Comparison of ENCODE assay signal across 8 mouse cellular contexts in genomic region chr14:57133161-57133661, GRCm38 (mm10). TPM values are rescaled to one million over a fixed set of nuclear protein-coding genes. Genes with fewer than 3 reads are reported as not detected.
DNase-seq lines count a peak whose midpoint lies in the region; ATAC-seq and TF ChIP-seq lines count a peak whose summit lies in the region.

TSS of gene Gjb6 (minus strand) at chr14:57133611.

- H3K4me1 ChIP-seq in lung, adult 2 months (ENCODE audit: control insufficient read depth, insufficient read depth, low read length) = no peaks in the 10 kb centered on the region; the same call in 1 of the 2 replicates
- no peaks in the 10 kb centered on the region; the same call in 1 of the 2 replicates for H3K4me1 ChIP-seq in midbrain, postnatal 0 days (ENCODE audit: insufficient read depth, low read length)

- H3K27me3 ChIP-seq in midbrain, postnatal 0 days (ENCODE audit: insufficient read depth, low read length) = peaks cover 25% of the 10 kb centered on the region

- 3% methylated on average over 33 of the region's 33 CpGs for WGBS in lung, adult 2 months
- 2% methylated on average over 33 of the region's 33 CpGs for WGBS in midbrain, postnatal 0 days

- no peaks in the 10 kb centered on the region for H3K9me3 ChIP-seq in midbrain, postnatal 0 days (ENCODE audit: low read length)

- peak within 1 kb of the TSS; percentile 42 for H3K4me3 ChIP-seq in lung, adult 2 months (replicated peaks; ENCODE audit: extremely low read depth, low read depth, low read length)
- peak within 1 kb of the TSS; percentile 46 for H3K4me3 ChIP-seq in midbrain, postnatal 0 days (ENCODE audit: low read depth, low read length)

- TF ChIP-seq POLR2A in lung, adult 2 months (IDR thresholded peaks at IDR 0.05; ENCODE audit: borderline replicate concordance, extremely low read depth, low read depth, low read length) = no peak

- H3K9ac ChIP-seq in midbrain, postnatal 0 days (replicated peaks; ENCODE audit: low read length, poor library complexity, severe bottlenecking) = peak within 1 kb of the TSS; percentile 37; the same call in 1 of the 2 replicates

- DNase-seq in adrenal gland, postnatal 14 days = peak; percentile 4
- no peak for DNase-seq in adrenal gland, adult 2 months
- no peak for DNase-seq in lung, adult 2 months
- DNase-seq in lung, postnatal 36 days = no peak
- peak in 1 of 2 experiments; percentile 22 for DNase-seq in layer of hippocampus, postnatal 10 days (ENCODE audit: low spot score in 2 of 2)
- no peak for DNase-seq in midbrain, postnatal 0 days (ENCODE audit: low spot score)

- peak; percentile 47; the same call in 1 of the 2 replicates for ATAC-seq in midbrain, postnatal 0 days (ENCODE audit: low FRiP score)
- ATAC-seq in granulocyte monocyte progenitor cell, adult 5-6 weeks (replicated peaks; ENCODE audit: poor library complexity, severe bottlenecking) = no peak
- ATAC-seq in megakaryocyte, adult 5-6 weeks (ENCODE audit: poor library complexity, severe bottlenecking) = no peak

- H3K4me2 ChIP-seq in midbrain, postnatal 0 days (ENCODE audit: low read depth, low read length, poor library complexity, severe bottlenecking) = peak within 1 kb of the TSS; percentile 84

- H3K36me3 ChIP-seq in midbrain, postnatal 0 days (ENCODE audit: insufficient read depth, low read length) = no peaks in the 10 kb centered on the region

- TF ChIP-seq CTCF in lung, adult 2 months (IDR thresholded peaks at IDR 0.05; ENCODE audit: insufficient read depth, low read length) = no peak
- TF ChIP-seq CTCF in midbrain, postnatal 0 days (IDR thresholded peaks at IDR 0.05) = no peak

- H3K27ac ChIP-seq in midbrain, postnatal 0 days (ENCODE audit: low read depth, low read length) = no peak within 1 kb of the TSS

RNA-seq across cellular contexts. Expression of gene Gjb6, which starts in this region (rescaled TPM):
- total RNA-seq in adrenal gland, postnatal 14 days (2021) = not detected in 2 replicates
- total RNA-seq in adrenal gland, adult 2 months (2021) = not detected
- not detected in 2 replicates for polyA plus RNA-seq in adrenal gland, adult 2 months (2012; rRNA removed)
- 5.2 and 15.0 TPM in 2 replicates for polyA plus RNA-seq in lung, adult 2 months (2012; rRNA removed)
- 10 to 100 TPM; 36.7 to 44.6 TPM for total RNA-seq in layer of hippocampus, postnatal 10 days (2021)
- total RNA-seq in midbrain, postnatal 0 days (2014; rRNA removed) = 17.6 and 21.0 TPM in 2 replicates
- polyA plus RNA-seq in midbrain, postnatal 0 days (2015; fragmentation: Nextera tagmentation; extraction: Ambion mirVana) = 21.4 and 24.4 TPM in 2 replicates
- total RNA-seq in granulocyte monocyte progenitor cell, adult 5-6 weeks (2014; fragmentation: Nextera tagmentation) = not detected in 2 replicates
- not detected in 2 replicates for total RNA-seq in granulocyte monocyte progenitor cell, adult 5-6 weeks (2017)
- not detected in 2 replicates for total RNA-seq in megakaryocyte, adult 5-6 weeks (2015)
- not detected in 2 replicates for total RNA-seq in megakaryocyte, adult 5-6 weeks (2017)

Comparison
In these comparisons a context has a peak if more than half of its experiments do, and no peak if none do; other contexts are left out.
1. RNA of gene Gjb6 (total RNA-seq): 36.7 to 44.6 TPM in layer of hippocampus, postnatal 10 days and 17.6 to 21.0 TPM in midbrain, postnatal 0 days; not detected in adrenal gland, postnatal 14 days, not detected in adrenal gland, adult 2 months, not detected in granulocyte monocyte progenitor cell, adult 5-6 weeks and not detected in megakaryocyte, adult 5-6 weeks; every median in the first group is over 10 times any median in the second.
2. Peak in DNase-seq in adrenal gland, postnatal 14 days; RNA of the gene not detected or under 1 TPM.